Mouse (Mus musculus): ENCODE data around the gene Trim27. TPM values are rescaled to one million over a fixed set of nuclear protein-coding genes. Genes with fewer than 3 reads are reported as not detected.

Gene Trim27
- polyA plus RNA-seq, 1 experiment from 2014 or later = 108 TPM

- no peaks in the 10 kb centered on the region for H3K36me3 ChIP-seq (ENCODE audit: control insufficient read depth, insufficient read depth, low read length)
- no peak overlapping the region for H3K9ac ChIP-seq (ENCODE audit: low read length)
- no peaks in the 10 kb centered on the region for H3K27me3 ChIP-seq (ENCODE audit: control insufficient read depth, insufficient read depth, low read depth, low read length)
- H3K27ac ChIP-seq (ENCODE audit: low read length) = no peak overlapping the region
- peak overlapping the region; percentile 93 for H3K4me2 ChIP-seq (ENCODE audit: low read depth, low read length)
- 35% methylated on average over 2 of the region's 2 CpGs for WGBS
- peak overlapping the region; percentile 86 for H3K4me3 ChIP-seq (ENCODE audit: low read length)
- no peak for ATAC-seq (ENCODE audit: low read depth)
- peaks cover 5% of the 10 kb centered on the region; the same call in 1 of the 2 replicates for H3K4me1 ChIP-seq (replicated peaks; ENCODE audit: control insufficient read depth, insufficient read depth, low read length)
- no peaks in the 10 kb centered on the region for H3K9me3 ChIP-seq (ENCODE audit: control insufficient read depth, low read length)
Observed at GRCm38 (mm10) chr13:21161591-21161990, 17.7 kb upstream of the Trim27 start.

GRCm38 (mm10) chr13:21162591-21162990 lies 16.7 kb upstream of the Trim27 start:
- Histone ChIP-seq H3K4me3 (ENCODE audit: low read length) (no peak overlapping the region), H3K36me3 (ENCODE audit: control insufficient read depth, insufficient read depth, low read length) (no peaks in the 10 kb centered on the region), H3K27me3 (ENCODE audit: control insufficient read depth, insufficient read depth, low read depth, low read length) (no peaks in the 10 kb centered on the region), H3K9ac (ENCODE audit: low read length) (no peak overlapping the region), H3K4me2 (ENCODE audit: low read depth, low read length) (no peak overlapping the region), H3K9me3 (ENCODE audit: control insufficient read depth, low read length) (no peaks in the 10 kb centered on the region), H3K27ac (ENCODE audit: low read length) (no peak overlapping the region), H3K4me1 (replicated peaks; ENCODE audit: control insufficient read depth, insufficient read depth, low read length) (peaks cover 5% of the 10 kb centered on the region; the same call in 1 of the 2 replicates)
- 54% methylated on average over 5 of the region's 5 CpGs for WGBS
- ATAC-seq (ENCODE audit: low read depth) = no peak

- H3K9ac ChIP-seq (ENCODE audit: low read length) = peak overlapping the region; percentile 41
- H3K9me3 ChIP-seq (ENCODE audit: control insufficient read depth, low read length) = no peaks in the 10 kb centered on the region
- peak overlapping the region; percentile 51 for H3K4me3 ChIP-seq (ENCODE audit: low read length)
- peaks cover 5% of the 10 kb centered on the region; the same call in 1 of the 2 replicates for H3K4me1 ChIP-seq (replicated peaks; ENCODE audit: control insufficient read depth, insufficient read depth, low read length)
- no peaks in the 10 kb centered on the region for H3K27me3 ChIP-seq (ENCODE audit: control insufficient read depth, insufficient read depth, low read depth, low read length)
- ATAC-seq (ENCODE audit: low read depth) = peak; percentile 63
- peak overlapping the region; percentile 19; the same call in 1 of the 2 replicates for H3K27ac ChIP-seq (ENCODE audit: low read length)
- peak overlapping the region; percentile 75 for H3K4me2 ChIP-seq (ENCODE audit: low read depth, low read length)
- no peaks in the 10 kb centered on the region for H3K36me3 ChIP-seq (ENCODE audit: control insufficient read depth, insufficient read depth, low read length)
- under 1% methylated on average over 27 of the region's 27 CpGs for WGBS
Observed at GRCm38 (mm10) chr13:21166936-21167909, 12.0 kb upstream of the Trim27 start.

- 0% methylated on average over 8 of the region's 8 CpGs for WGBS
- Histone ChIP-seq H3K27ac (ENCODE audit: low read length) (no peak overlapping the region), H3K4me3 (ENCODE audit: low read length) (peak overlapping the region; percentile 51), H3K9ac (ENCODE audit: low read length) (no peak overlapping the region), H3K27me3 (ENCODE audit: control insufficient read depth, insufficient read depth, low read depth, low read length) (no peaks in the 10 kb centered on the region), H3K36me3 (ENCODE audit: control insufficient read depth, insufficient read depth, low read length) (no peaks in the 10 kb centered on the region), H3K9me3 (ENCODE audit: control insufficient read depth, low read length) (no peaks in the 10 kb centered on the region), H3K4me1 (replicated peaks; ENCODE audit: control insufficient read depth, insufficient read depth, low read length) (peaks cover 5% of the 10 kb centered on the region; the same call in 1 of the 2 replicates), H3K4me2 (ENCODE audit: low read depth, low read length) (peak overlapping the region; percentile 75)
- peak; percentile 46; the same call in 1 of the 2 replicates for ATAC-seq (ENCODE audit: low read depth)
Observed at GRCm38 (mm10) chr13:21167910-21168300, 11.3 kb upstream of the Trim27 start.

GRCm38 (mm10) chr13:21168371-21169011 lies 10.8 kb upstream of the Trim27 start:
- Histone ChIP-seq H3K9me3 (ENCODE audit: control insufficient read depth, low read length) (no peaks in the 10 kb centered on the region), H3K4me2 (ENCODE audit: low read depth, low read length) (peak overlapping the region; percentile 75), H3K4me1 (replicated peaks; ENCODE audit: control insufficient read depth, insufficient read depth, low read length) (peaks cover 10% of the 10 kb centered on the region; the same call in 1 of the 2 replicates), H3K9ac (ENCODE audit: low read length) (peak overlapping the region; percentile 36), H3K4me3 (ENCODE audit: low read length) (peak overlapping the region; percentile 51), H3K27ac (ENCODE audit: low read length) (no peak overlapping the region; the same call in 1 of the 2 replicates), H3K36me3 (ENCODE audit: control insufficient read depth, insufficient read depth, low read length) (no peaks in the 10 kb centered on the region), H3K27me3 (ENCODE audit: control insufficient read depth, insufficient read depth, low read depth, low read length) (no peaks in the 10 kb centered on the region)
- no peak for ATAC-seq (ENCODE audit: low read depth)
- WGBS = under 1% methylated on average over 16 of the region's 16 CpGs

GRCm38 (mm10) chr13:21169121-21169656 lies 10.1 kb upstream of the Trim27 start:
- Histone ChIP-seq H3K27me3 (ENCODE audit: control insufficient read depth, insufficient read depth, low read depth, low read length) (no peaks in the 10 kb centered on the region), H3K27ac (ENCODE audit: low read length) (no peak overlapping the region; the same call in 1 of the 2 replicates), H3K9ac (ENCODE audit: low read length) (peak overlapping the region; percentile 36), H3K4me2 (ENCODE audit: low read depth, low read length) (peak overlapping the region; percentile 75), H3K36me3 (ENCODE audit: control insufficient read depth, insufficient read depth, low read length) (no peaks in the 10 kb centered on the region), H3K9me3 (ENCODE audit: control insufficient read depth, low read length) (no peaks in the 10 kb centered on the region), H3K4me1 (replicated peaks; ENCODE audit: control insufficient read depth, insufficient read depth, low read length) (peaks cover 10% of the 10 kb centered on the region; the same call in 1 of the 2 replicates), H3K4me3 (ENCODE audit: low read length) (peak overlapping the region; percentile 51)
- WGBS = 2% methylated on average over 14 of the region's 14 CpGs
- no peak for ATAC-seq (ENCODE audit: low read depth)

GRCm38 (mm10) chr13:21169657-21170430 lies 9.4 kb upstream of the Trim27 start:
- ATAC-seq (ENCODE audit: low read depth) = peak; percentile 78
- peak overlapping the region; percentile 44 for H3K4me2 ChIP-seq (ENCODE audit: low read depth, low read length)
- under 1% methylated on average over 39 of the region's 39 CpGs for WGBS
- peaks cover 10% of the 10 kb centered on the region; the same call in 1 of the 2 replicates for H3K4me1 ChIP-seq (replicated peaks; ENCODE audit: control insufficient read depth, insufficient read depth, low read length)
- H3K9me3 ChIP-seq (ENCODE audit: control insufficient read depth, low read length) = no peaks in the 10 kb centered on the region
- H3K9ac ChIP-seq (ENCODE audit: low read length) = peak overlapping the region; percentile 38
- H3K36me3 ChIP-seq (ENCODE audit: control insufficient read depth, insufficient read depth, low read length) = no peaks in the 10 kb centered on the region
- H3K27me3 ChIP-seq (ENCODE audit: control insufficient read depth, insufficient read depth, low read depth, low read length) = no peaks in the 10 kb centered on the region
- peak overlapping the region; percentile 62 for H3K27ac ChIP-seq (ENCODE audit: low read length)
- peak overlapping the region; percentile 51 for H3K4me3 ChIP-seq (ENCODE audit: low read length)

GRCm38 (mm10) chr13:21170431-21171155 lies 8.7 kb upstream of the Trim27 start:
- H3K4me2 ChIP-seq (ENCODE audit: low read depth, low read length) = peak overlapping the region; percentile 70
- H3K4me1 ChIP-seq (replicated peaks; ENCODE audit: control insufficient read depth, insufficient read depth, low read length) = peaks cover 10% of the 10 kb centered on the region; the same call in 1 of the 2 replicates
- ATAC-seq (ENCODE audit: low read depth) = no peak
- H3K9ac ChIP-seq (ENCODE audit: low read length) = no peak overlapping the region
- no peaks in the 10 kb centered on the region for H3K36me3 ChIP-seq (ENCODE audit: control insufficient read depth, insufficient read depth, low read length)
- no peak overlapping the region; the same call in 1 of the 2 replicates for H3K27ac ChIP-seq (ENCODE audit: low read length)
- no peaks in the 10 kb centered on the region for H3K27me3 ChIP-seq (ENCODE audit: control insufficient read depth, insufficient read depth, low read depth, low read length)
- 52% methylated on average over 17 of the region's 17 CpGs for WGBS
- H3K4me3 ChIP-seq (ENCODE audit: low read length) = peak overlapping the region; percentile 51
- no peaks in the 10 kb centered on the region for H3K9me3 ChIP-seq (ENCODE audit: control insufficient read depth, low read length)

Measured in lung, embryonic 16.5 days (tissue).